Comparison of ENCODE assay signal across 8 mouse cellular contexts in the genomic region with DNA sequence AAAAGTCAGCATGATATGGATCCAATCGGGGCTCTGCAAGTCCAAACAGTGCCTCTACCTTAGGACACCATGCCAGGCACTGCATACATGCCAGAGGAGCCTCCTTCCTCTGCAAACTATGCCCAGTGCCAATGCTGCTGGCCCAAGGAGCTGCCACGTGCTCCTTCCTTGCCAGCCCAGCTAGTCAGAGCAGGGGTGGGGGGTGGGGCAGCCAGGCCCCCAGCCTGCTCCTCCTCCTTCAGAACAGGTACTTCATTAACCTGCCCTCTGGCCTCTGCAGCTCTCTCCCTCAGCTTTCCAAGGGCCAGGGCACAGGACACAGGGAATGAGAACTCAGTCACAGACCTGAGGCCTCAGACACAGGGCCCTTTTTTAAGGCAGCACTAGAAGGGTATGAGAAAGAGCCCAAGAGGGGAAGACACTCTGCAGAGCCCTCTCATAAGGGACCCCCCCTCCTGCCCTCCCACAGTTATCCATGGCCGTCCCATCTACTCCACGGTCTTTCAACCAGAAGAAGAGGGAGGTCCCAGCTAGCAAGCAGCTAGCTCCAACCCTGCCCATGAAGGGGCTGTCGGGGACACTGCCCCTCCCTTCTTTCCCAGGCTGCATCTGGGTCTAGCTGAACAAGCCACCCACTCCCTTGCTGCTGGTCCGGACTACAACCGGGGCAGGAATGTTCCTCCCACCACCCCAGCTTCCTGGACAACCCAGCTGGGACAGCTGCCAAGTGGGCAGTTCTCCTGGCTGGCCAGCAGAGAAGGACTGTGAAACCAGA. TPM values are rescaled to one million over a fixed set of nuclear protein-coding genes. Genes with fewer than 3 reads are reported as not detected.
DNase-seq lines count a peak whose midpoint lies in the region; ATAC-seq and TF ChIP-seq lines count a peak whose summit lies in the region.

No protein-coding gene starts in this region.

- no peak; the same call in 1 of the 2 replicates for TF ChIP-seq POLR2A in small intestine, adult 2 months (IDR thresholded peaks at IDR 0.05; ENCODE audit: low read depth, low read length)

- WGBS in hindbrain, embryonic 15.5 days, result 33% methylated on average over 7 of the region's 7 CpGs
- 17% methylated on average over 7 of the region's 7 CpGs for WGBS in small intestine, adult 2 months

- H3K4me1 ChIP-seq in hindbrain, embryonic 15.5 days (replicated peaks), result 0 out of 2 replicates have a peak, but pooled peaks cover 6% of the 10 kb centered on the region
- peaks cover 14% of the 10 kb centered on the region for H3K4me1 ChIP-seq in small intestine, adult 2 months (ENCODE audit: control insufficient read depth, insufficient read depth, insufficient read length, low read length)

- TF ChIP-seq CTCF in small intestine, adult 2 months (IDR thresholded peaks at IDR 0.05; ENCODE audit: extremely low read depth, insufficient read length, insufficient replicate concordance, low read depth, low read length), result no peak

- H3K27me3 ChIP-seq in hindbrain, embryonic 15.5 days, result no peaks in the 10 kb centered on the region
- no peaks in the 10 kb centered on the region for H3K27me3 ChIP-seq in small intestine, adult 2 months (ENCODE audit: control insufficient read depth, insufficient read depth, low read length)

- H3K36me3 ChIP-seq in hindbrain, embryonic 15.5 days, result no peaks in the 10 kb centered on the region
- no peaks in the 10 kb centered on the region for H3K36me3 ChIP-seq in small intestine, adult 2 months (ENCODE audit: control insufficient read depth, insufficient read depth, low read length)

- DNase-seq in NIH3T3 (ENCODE audit: low read depth), result peak; percentile 96
- DNase-seq in brain, adult 2 months (ENCODE audit: low read depth, low spot score), result peak; percentile 66
- DNase-seq in gastrocnemius, postnatal 10 days, result peak; percentile 89
- peak; percentile 49 to 53 for DNase-seq in left cerebral cortex, adult 18-20 months (ENCODE audit: low spot score in 2 of 2)
- DNase-seq in lung, postnatal 14 days, result peak; percentile 91

- H3K27ac ChIP-seq in hindbrain, embryonic 15.5 days (replicated peaks), result 0 out of 2 replicates have a peak overlapping the region, but pooled peaks have one; percentile 50
- peak overlapping the region; percentile 65 for H3K27ac ChIP-seq in small intestine, adult 2 months (ENCODE audit: insufficient read depth, low read depth, low read length)

- H3K4me3 ChIP-seq in hindbrain, embryonic 15.5 days, result no peak overlapping the region
- H3K4me3 ChIP-seq in small intestine, adult 2 months (ENCODE audit: low read depth, low read length), result peak overlapping the region; percentile 5; the same call in 1 of the 2 replicates

- H3K9ac ChIP-seq in hindbrain, embryonic 15.5 days, result no peak overlapping the region

- ATAC-seq in hindbrain, embryonic 15.5 days (ENCODE audit: low FRiP score, low read depth), result peak; percentile 80
- no peak for ATAC-seq in activated CD4-positive, CD25-positive, alpha-beta regulatory T cell, adult 4 months

- peak overlapping the region; percentile 32 for H3K4me2 ChIP-seq in hindbrain, embryonic 15.5 days

- no peaks in the 10 kb centered on the region for H3K9me3 ChIP-seq in hindbrain, embryonic 15.5 days

RNA-seq across cellular contexts. Expression of gene Sardh, which starts 1.2 kb away (rescaled TPM):
- total RNA-seq in gastrocnemius, postnatal 10 days (2021), result 1 to 10 TPM; 5.2 to 7.8 TPM
- 7.5 and 8.6 TPM in 2 replicates for polyA plus RNA-seq in hindbrain, embryonic 15.5 days (2015; fragmentation: Nextera tagmentation; extraction: Ambion mirVana)
- total RNA-seq in left cerebral cortex, adult 18-20 months (2021), result 1 to 10 TPM; 6.3 to 6.7 TPM
- 9.3 and 13.1 TPM in 2 replicates for polyA plus RNA-seq in small intestine, adult 2 months (2012; rRNA removed)
- polyA plus RNA-seq in activated CD4-positive, CD25-positive, alpha-beta regulatory T cell, adult 4 months (2017; shearing (Covaris generic)), result 1 to 10 TPM; 3.0 to 4.7 TPM
